Mouse (Mus musculus) small intestine, adult 2 months (tissue): ENCODE measurements at regions not wholly inside any gene's neighbourhood (a gene's known extent, or its start where the extent isn't known, plus 50 kb on each side); places are given as distances from the start of the nearest gene placed in this dataset.

ENCODE experiments used
- CTCF ChIP-seq: fragments of 200-500 bp; IDR thresholded peaks from 2 replicates; pipeline ENCODE4 v1.5.1; 2012; ENCODE audit warnings: low read depth, mild to moderate bottlenecking, control low read depth, inconsistent platforms, low read length, moderate library complexity, mixed read lengths; ENCODE audit not compliant: insufficient replicate concordance, insufficient read length; ENCODE audit errors: extremely low read depth
- POLR2A ChIP-seq: fragments of 200-500 bp; IDR thresholded peaks from 2 replicates; pipeline ENCODE4 v1.6.1; 2012; ENCODE audit warnings: low read depth, mild to moderate bottlenecking, control low read depth, inconsistent platforms, low read length, moderate library complexity

- TF ChIP-seq CTCF (no peak), POLR2A (no peak)
Observed at GRCm38 (mm10) chr1:61574276-61574675, 64.3 kb upstream of the Pard3b start.
